Mouse (Mus musculus) hindbrain, embryonic 15.5 days (tissue): Measurements from ENCODE around the gene Mettl1. TPM values are rescaled to one million over a fixed set of nuclear protein-coding genes. Genes with fewer than 3 reads are reported as not detected.
"Not testable (repeated sequence)": the region's sequence is repeated elsewhere in the genome, so short reads cannot be mapped to it uniquely, and the experiment has no call there.

Experiments used
- ATAC-seq: fragments of 200-750 bp; cut with Nextera tagmentation; 2 replicates; pipeline ENCODE4 v1.8.0; 2017; ENCODE audit warnings: low read depth, moderate number of reproducible peaks, moderate TSS enrichment; ENCODE audit not compliant: low FRiP score
- H3K27ac ChIP-seq: fragments of 300-500 bp; sonication (generic); replicated peaks from 2 replicates; pipeline ENCODE4 v1.5.1; 2015; ENCODE audit warnings: mild to moderate bottlenecking, inconsistent platforms
- H3K27me3 ChIP-seq: fragments of 300-500 bp; sonication (generic); 2 replicates; pipeline ENCODE4 v1.6.1; 2015; ENCODE audit warnings: control low read depth, inconsistent platforms
- H3K36me3 ChIP-seq: fragments of 300-500 bp; sonication (generic); 2 replicates; pipeline ENCODE4 v1.6.1; 2015; ENCODE audit warnings: control low read depth, inconsistent platforms
- H3K4me1 ChIP-seq: fragments of 300-500 bp; sonication (generic); replicated peaks from 2 replicates; pipeline ENCODE4 v1.6.1; 2015; ENCODE audit warnings: control low read depth, inconsistent platforms
- H3K4me2 ChIP-seq: fragments of 300-500 bp; sonication (generic); 2 replicates; pipeline ENCODE4 v1.6.1; 2015; ENCODE audit warnings: moderate library complexity, mild to moderate bottlenecking, inconsistent platforms
- H3K4me3 ChIP-seq: fragments of 300-500 bp; sonication (generic); 2 replicates; pipeline ENCODE4 v1.5.1; 2015; ENCODE audit warnings: mild to moderate bottlenecking, inconsistent platforms
- H3K9ac ChIP-seq: fragments of 300-500 bp; sonication (generic); 2 replicates; pipeline ENCODE4 v1.6.1; 2015; ENCODE audit warnings: inconsistent platforms
- H3K9me3 ChIP-seq: fragments of 300-500 bp; sonication (generic); 2 replicates; pipeline ENCODE4 v1.6.1; 2016; ENCODE audit warnings: control low read depth, inconsistent platforms
- WGBS: fragments of 180-500 bp; shearing (Covaris S2); methylation state at CpG from one replicate; pipeline ENCODE4 v1.1.7; 2015; 5-methylcytosine and 5-hydroxymethylcytosine counted together
- polyA plus RNA-seq: library from polyadenylated mRNA; unstranded; fragments of >200 nt; fragmentation: Nextera tagmentation; extraction: Ambion mirVana; gene quantifications from 2 replicates; pipeline ENCODE4 v1.2.1, GENCODE M21; 2015

Gene Mettl1
- polyA plus RNA-seq, 1 experiment from 2014 or later, result 25.1 TPM

- peak within 1 kb of the TSS; percentile 53 for H3K4me3 ChIP-seq
- peaks cover 29% of the 10 kb centered on the region for H3K4me1 ChIP-seq
- 2% methylated on average over 36 of the region's 36 CpGs for WGBS
- H3K4me2 ChIP-seq, result peak within 1 kb of the TSS; percentile 96
- peak; percentile 93 for ATAC-seq
- no peaks in the 10 kb centered on the region for H3K9me3 ChIP-seq
- H3K9ac ChIP-seq, result peak within 1 kb of the TSS; percentile 67
- peak within 1 kb of the TSS; percentile 91 for H3K27ac ChIP-seq
- H3K27me3 ChIP-seq, result no peaks in the 10 kb centered on the region
- H3K36me3 ChIP-seq, result peaks cover 27% of the 10 kb centered on the region
These were observed 29.2 kb downstream of the Mettl1 start, which contains the start of gene Tspan31 for GRCm38 (mm10) chr10:127070190-127071121. Tspan31 (minus strand) TSS chr10:127070264.

DNA sequence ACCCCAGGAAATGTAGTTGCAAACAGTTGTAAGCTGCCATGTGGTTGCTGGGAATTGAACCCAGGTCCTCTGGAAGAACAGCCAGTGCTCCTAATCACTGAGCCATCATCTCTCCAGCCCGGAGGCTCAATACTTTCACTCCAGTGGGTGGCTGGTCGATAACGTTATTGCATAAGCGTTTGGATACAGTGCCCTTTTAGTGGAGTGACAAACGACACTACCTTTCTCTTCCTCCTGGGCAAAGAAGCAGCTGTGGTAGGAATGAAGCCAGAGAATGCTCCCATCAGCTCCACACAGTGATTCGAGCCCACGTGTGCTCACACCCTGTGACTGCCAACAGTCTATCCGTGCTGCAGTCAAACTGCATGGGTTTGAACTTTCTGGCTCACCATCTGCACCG lies 30.0 kb downstream of the Mettl1 start:
- Histone ChIP-seq H3K4me1 (peaks cover 29% of the 10 kb centered on the region), H3K4me3 (peak overlapping the region; percentile 53), H3K27ac (peak overlapping the region; percentile 91), H3K9me3 (no peaks in the 10 kb centered on the region), H3K27me3 (no peaks in the 10 kb centered on the region), H3K9ac (peak overlapping the region; percentile 67), H3K36me3 (peaks cover 19% of the 10 kb centered on the region), H3K4me2 (peak overlapping the region; percentile 96)
- no peak for ATAC-seq
- WGBS, result 78% methylated on average over 9 of the region's 9 CpGs

- not testable (repeated sequence) for ATAC-seq, H3K9ac ChIP-seq, H3K4me3 ChIP-seq, H3K4me2 ChIP-seq, H3K27me3 ChIP-seq, H3K36me3 ChIP-seq, H3K27ac ChIP-seq, H3K9me3 ChIP-seq
- 83% methylated on average over 4 of the region's 4 CpGs for WGBS
- H3K4me1 ChIP-seq, result peaks cover 34% of the 10 kb centered on the region
These were observed 31.1 kb downstream of the Mettl1 start for GRCm38 (mm10) chr10:127072270-127072669.

DNA sequence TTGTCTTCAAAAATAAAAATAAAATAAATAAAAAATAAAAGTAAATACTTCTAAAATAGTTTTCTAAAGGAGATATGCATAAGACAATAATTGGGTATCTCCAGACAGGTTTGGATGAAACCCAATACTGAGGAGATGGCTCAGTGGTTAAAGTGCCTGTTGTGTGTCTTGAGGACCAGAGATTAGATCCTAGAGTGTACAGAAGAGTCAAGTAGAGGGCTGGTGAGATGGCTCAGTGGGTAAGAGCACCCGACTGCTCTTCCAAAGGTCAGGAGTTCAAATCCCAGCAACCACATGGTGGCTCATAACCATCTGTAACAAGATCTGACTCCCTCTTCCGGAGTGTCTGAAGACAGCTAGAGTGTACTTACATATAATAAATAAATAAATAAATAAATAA lies 31.8 kb downstream of the Mettl1 start:
- H3K4me2 ChIP-seq, H3K27ac ChIP-seq, H3K4me3 ChIP-seq, ATAC-seq, H3K36me3 ChIP-seq, H3K27me3 ChIP-seq, H3K9me3 ChIP-seq, H3K9ac ChIP-seq: not testable (repeated sequence)
- peaks cover 40% of the 10 kb centered on the region for H3K4me1 ChIP-seq
- WGBS, result 92% methylated on average over 2 of the region's 2 CpGs

- peaks cover 36% of the 10 kb centered on the region for H3K4me1 ChIP-seq
- H3K4me3 ChIP-seq, result no peak overlapping the region
- no peak overlapping the region for H3K9ac ChIP-seq
- H3K4me2 ChIP-seq, result no peak overlapping the region
- no peaks in the 10 kb centered on the region for H3K27me3 ChIP-seq
- no peaks in the 10 kb centered on the region for H3K36me3 ChIP-seq
- 100% methylated on average over 1 of the region's 1 CpGs for WGBS
- H3K9me3 ChIP-seq, result no peaks in the 10 kb centered on the region
- no peak overlapping the region for H3K27ac ChIP-seq
- ATAC-seq, result no peak
These were observed 32.8 kb downstream of the Mettl1 start for GRCm38 (mm10) chr10:127073981-127074380.

DNA sequence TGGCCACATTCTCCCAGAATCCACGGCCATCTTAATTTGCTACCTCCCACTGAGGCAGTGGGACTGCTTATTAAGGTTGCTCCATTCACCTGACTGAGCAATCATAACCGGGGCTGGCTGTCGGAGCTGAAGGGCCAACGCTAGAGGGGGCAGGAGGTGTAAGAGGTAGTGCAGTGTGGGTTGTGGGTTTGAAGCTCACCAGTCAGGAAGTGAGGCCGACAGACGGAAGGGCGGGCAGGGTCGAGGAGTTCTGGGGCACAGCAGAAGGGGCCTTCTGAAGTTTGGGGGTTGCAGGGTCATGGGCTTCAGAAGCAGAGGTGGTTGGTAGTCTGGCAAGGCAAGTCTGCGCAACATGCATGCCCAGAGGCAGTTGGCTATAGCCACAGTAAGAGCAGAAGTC lies 33.9 kb downstream of the Mettl1 start, which contains the start of gene Agap2:
TSS of gene Agap2 (plus strand) at position 205 of the 400 bp plus-strand sequence.
- no peak within 1 kb of the TSS for H3K9ac ChIP-seq
- ATAC-seq, result no peak
- no peak within 1 kb of the TSS for H3K4me3 ChIP-seq
- WGBS, result 75% methylated on average over 9 of the region's 9 CpGs
- peaks cover 35% of the 10 kb centered on the region for H3K4me1 ChIP-seq
- no peaks in the 10 kb centered on the region for H3K27me3 ChIP-seq
- H3K9me3 ChIP-seq, result no peaks in the 10 kb centered on the region
- H3K36me3 ChIP-seq, result no peaks in the 10 kb centered on the region
- H3K27ac ChIP-seq, result no peak within 1 kb of the TSS
- H3K4me2 ChIP-seq, result peak within 1 kb of the TSS; percentile 16; the same call in 1 of the 2 replicates

DNA sequence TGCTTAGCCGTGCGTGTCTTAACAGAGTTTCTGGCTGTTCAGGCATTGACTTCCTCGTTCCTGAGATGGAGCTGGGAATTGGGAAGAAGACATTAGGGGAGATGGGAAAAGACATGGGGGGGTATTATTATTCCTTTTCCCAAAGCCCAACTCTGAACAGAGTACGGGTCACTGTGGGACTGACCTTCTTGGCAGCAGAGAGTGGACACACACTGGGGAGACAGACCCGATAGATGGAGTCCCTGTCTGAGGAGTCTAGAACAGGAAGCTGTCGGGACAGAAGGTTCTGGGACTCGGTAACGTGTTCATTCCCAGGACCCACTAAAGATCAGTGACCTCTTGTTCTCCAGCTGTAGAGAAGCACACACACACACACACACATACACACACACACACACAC lies 34.4 kb downstream of the Mettl1 start:
- H3K9me3 ChIP-seq, result no peaks in the 10 kb centered on the region
- H3K9ac ChIP-seq, result no peak overlapping the region
- H3K36me3 ChIP-seq, result no peaks in the 10 kb centered on the region
- 79% methylated on average over 8 of the region's 8 CpGs for WGBS
- H3K27me3 ChIP-seq, result no peaks in the 10 kb centered on the region
- H3K27ac ChIP-seq, result no peak overlapping the region
- peaks cover 40% of the 10 kb centered on the region for H3K4me1 ChIP-seq
- H3K4me2 ChIP-seq, result no peak overlapping the region
- no peak overlapping the region for H3K4me3 ChIP-seq
- ATAC-seq, result no peak

- H3K27me3 ChIP-seq, result no peaks in the 10 kb centered on the region
- H3K4me1 ChIP-seq, result peaks cover 40% of the 10 kb centered on the region
- no peak overlapping the region for H3K27ac ChIP-seq
- no peak for ATAC-seq
- no peak overlapping the region for H3K9ac ChIP-seq
- WGBS, result 41% methylated on average over 4 of the region's 4 CpGs
- no peaks in the 10 kb centered on the region for H3K36me3 ChIP-seq
- H3K4me2 ChIP-seq, result peak overlapping the region; percentile 16; the same call in 1 of the 2 replicates
- no peak overlapping the region for H3K4me3 ChIP-seq
- H3K9me3 ChIP-seq, result no peaks in the 10 kb centered on the region
These were observed 34.9 kb downstream of the Mettl1 start for GRCm38 (mm10) chr10:127076082-127076481.

- Histone ChIP-seq H3K4me3 (peak overlapping the region; percentile 91), H3K9ac (peak overlapping the region; percentile 39), H3K4me2 (peak overlapping the region; percentile 94), H3K27me3 (no peaks in the 10 kb centered on the region), H3K4me1 (peaks cover 49% of the 10 kb centered on the region), H3K27ac (peak overlapping the region; percentile 93), H3K9me3 (no peaks in the 10 kb centered on the region), H3K36me3 (no peaks in the 10 kb centered on the region)
- 4% methylated on average over 10 of the region's 10 CpGs for WGBS
- ATAC-seq, result no peak
These were observed 36.3 kb downstream of the Mettl1 start for GRCm38 (mm10) chr10:127077515-127077914.

GRCm38 (mm10) chr10:127078001-127078676 lies 36.9 kb downstream of the Mettl1 start:
- Histone ChIP-seq H3K4me2 (peak overlapping the region; percentile 94), H3K9ac (peak overlapping the region; percentile 39), H3K4me1 (peaks cover 56% of the 10 kb centered on the region), H3K9me3 (no peaks in the 10 kb centered on the region), H3K4me3 (peak overlapping the region; percentile 91), H3K36me3 (peaks cover 4% of the 10 kb centered on the region; the same call in 1 of the 2 replicates), H3K27me3 (no peaks in the 10 kb centered on the region), H3K27ac (peak overlapping the region; percentile 93)
- under 1% methylated on average over 11 of the region's 12 CpGs for WGBS
- peak; percentile 68 for ATAC-seq

GRCm38 (mm10) chr10:127078677-127079575 lies 37.7 kb downstream of the Mettl1 start:
- H3K27ac ChIP-seq, result peak overlapping the region; percentile 93
- peak; percentile 81 for ATAC-seq
- peaks cover 11% of the 10 kb centered on the region; the same call in 1 of the 2 replicates for H3K36me3 ChIP-seq
- no peaks in the 10 kb centered on the region for H3K27me3 ChIP-seq
- H3K9ac ChIP-seq, result peak overlapping the region; percentile 90
- WGBS, result under 1% methylated on average over 31 of the region's 49 CpGs
- H3K4me2 ChIP-seq, result peak overlapping the region; percentile 94
- peak overlapping the region; percentile 91 for H3K4me3 ChIP-seq
- peaks cover 58% of the 10 kb centered on the region for H3K4me1 ChIP-seq
- no peaks in the 10 kb centered on the region for H3K9me3 ChIP-seq
